Mouse (Mus musculus) small intestine, adult 2 months (tissue): Measurements from ENCODE around the gene Stam2. TPM values are rescaled to one million over a fixed set of nuclear protein-coding genes. Genes with fewer than 3 reads are reported as not detected.

Experiments used
- H3K27ac ChIP-seq: fragments of 200-500 bp; 2 replicates; pipeline ENCODE4 v1.5.1; 2012; ENCODE audit warnings: low read depth, low read length, control low read depth, inconsistent platforms; ENCODE audit not compliant: insufficient read depth
- H3K27me3 ChIP-seq: fragments of 200-500 bp; 2 replicates; pipeline ENCODE4 v1.6.1; 2012; ENCODE audit warnings: mild to moderate bottlenecking, moderate library complexity, low read length, inconsistent platforms; ENCODE audit not compliant: control insufficient read depth, insufficient read depth
- H3K36me3 ChIP-seq: fragments of 200-500 bp; 2 replicates; pipeline ENCODE4 v1.6.1; 2012; ENCODE audit warnings: mild to moderate bottlenecking, low read length, control low read depth, inconsistent platforms; ENCODE audit not compliant: control insufficient read depth, insufficient read depth
- H3K4me1 ChIP-seq: fragments of 200-500 bp; 2 replicates; pipeline ENCODE4 v1.6.1; 2012; ENCODE audit warnings: low read length, inconsistent platforms, mixed read lengths; ENCODE audit not compliant: control insufficient read depth, insufficient read depth, insufficient read length
- H3K4me3 ChIP-seq: fragments of 200-500 bp; 2 replicates; pipeline ENCODE4 v1.5.1; 2012; ENCODE audit warnings: low read depth, mild to moderate bottlenecking, control low read depth, inconsistent platforms, low read length, moderate library complexity
- CTCF ChIP-seq: fragments of 200-500 bp; IDR thresholded peaks from 2 replicates; pipeline ENCODE4 v1.5.1; 2012; ENCODE audit warnings: low read depth, mild to moderate bottlenecking, control low read depth, inconsistent platforms, low read length, moderate library complexity, mixed read lengths; ENCODE audit not compliant: insufficient replicate concordance, insufficient read length; ENCODE audit errors: extremely low read depth
- POLR2A ChIP-seq: fragments of 200-500 bp; IDR thresholded peaks from 2 replicates; pipeline ENCODE4 v1.6.1; 2012; ENCODE audit warnings: low read depth, mild to moderate bottlenecking, control low read depth, inconsistent platforms, low read length, moderate library complexity
- whole genome bisulfite sequencing: fragments of 180-500 bp; shearing (Covaris S2); methylation state at CpG from one replicate; pipeline ENCODE4 v1.1.7; 2018; 5-methylcytosine and 5-hydroxymethylcytosine counted together
- polyA plus RNA-seq: library from polyadenylated mRNA; depleted of rRNA; stranded (reverse); fragments of >200 nt; gene quantifications from 2 replicates; pipeline ENCODE4 v1.2.3, GENCODE M21; 2012

Stam2 gene
- polyA plus RNA-seq, 1 experiment, result 8.0 TPM

GRCm38 (mm10) chr2:52701368-52702036, 40.6 kb downstream of the Stam2 start:
- no peaks in the 10 kb centered on the region for H3K27me3 ChIP-seq
- H3K27ac ChIP-seq, result no peak overlapping the region
- H3K36me3 ChIP-seq, result peaks cover 24% of the 10 kb centered on the region
- TF ChIP-seq CTCF, result no peak
- no peak for TF ChIP-seq POLR2A
- H3K4me3 ChIP-seq, result no peak overlapping the region
- no peaks in the 10 kb centered on the region for H3K4me1 ChIP-seq
- 95% methylated on average over 11 of the region's 11 CpGs for WGBS

- Histone ChIP-seq H3K27me3 (no peaks in the 10 kb centered on the region), H3K27ac (no peak overlapping the region), H3K36me3 (peaks cover 20% of the 10 kb centered on the region), H3K4me1 (no peaks in the 10 kb centered on the region), H3K4me3 (no peak overlapping the region)
- no peak for TF ChIP-seq POLR2A
- TF ChIP-seq CTCF, result no peak
- 85% methylated on average over 5 of the region's 5 CpGs for WGBS
Observed at GRCm38 (mm10) chr2:52700352-52700751, 41.7 kb downstream of the Stam2 start.

GRCm38 (mm10) chr2:52694604-52695003, 47.5 kb downstream of the Stam2 start:
- Histone ChIP-seq H3K4me1 (no peaks in the 10 kb centered on the region), H3K4me3 (no peak overlapping the region), H3K27ac (no peak overlapping the region), H3K36me3 (peaks cover 14% of the 10 kb centered on the region), H3K27me3 (no peaks in the 10 kb centered on the region)
- WGBS, result 73% methylated on average over 6 of the region's 6 CpGs
- TF ChIP-seq CTCF, result no peak
- TF ChIP-seq POLR2A, result no peak

GRCm38 (mm10) chr2:52691745-52692144, 50.3 kb downstream of the Stam2 start:
- WGBS, result 85% methylated on average over 4 of the region's 4 CpGs
- TF ChIP-seq POLR2A (no peak), CTCF (no peak)
- no peak overlapping the region for H3K4me3 ChIP-seq
- peaks cover 14% of the 10 kb centered on the region for H3K36me3 ChIP-seq
- no peaks in the 10 kb centered on the region for H3K4me1 ChIP-seq
- H3K27ac ChIP-seq, result no peak overlapping the region
- H3K27me3 ChIP-seq, result no peaks in the 10 kb centered on the region

GRCm38 (mm10) chr2:52686601-52687000, 55.5 kb downstream of the Stam2 start:
- no peak overlapping the region for H3K4me3 ChIP-seq
- no peak overlapping the region for H3K27ac ChIP-seq
- 80% methylated on average over 6 of the region's 6 CpGs for WGBS
- no peak for TF ChIP-seq POLR2A
- no peak for TF ChIP-seq CTCF
- no peaks in the 10 kb centered on the region for H3K4me1 ChIP-seq
- H3K36me3 ChIP-seq, result no peaks in the 10 kb centered on the region
- no peaks in the 10 kb centered on the region for H3K27me3 ChIP-seq

- no peaks in the 10 kb centered on the region for H3K36me3 ChIP-seq
- 70% methylated on average over 4 of the region's 4 CpGs for WGBS
- H3K27me3 ChIP-seq, result peaks cover 19% of the 10 kb centered on the region
- no peak overlapping the region for H3K27ac ChIP-seq
- H3K4me1 ChIP-seq, result peaks cover 6% of the 10 kb centered on the region
- no peak overlapping the region for H3K4me3 ChIP-seq
- TF ChIP-seq CTCF (no peak), POLR2A (no peak)
Observed at GRCm38 (mm10) chr2:52677589-52677988, 64.5 kb downstream of the Stam2 start.

- peaks cover 6% of the 10 kb centered on the region for H3K4me1 ChIP-seq
- H3K36me3 ChIP-seq, result no peaks in the 10 kb centered on the region
- no peak overlapping the region for H3K4me3 ChIP-seq
- 17% methylated on average over 6 of the region's 6 CpGs for WGBS
- TF ChIP-seq POLR2A, result no peak
- no peak overlapping the region for H3K27ac ChIP-seq
- peaks cover 19% of the 10 kb centered on the region for H3K27me3 ChIP-seq
Observed at GRCm38 (mm10) chr2:52676913-52677303, 65.2 kb downstream of the Stam2 start.
